Comparison of ENCODE assay signal across 8 mouse cellular contexts in genomic region chr2:155237276-155237675, GRCm38 (mm10). TPM values are rescaled to one million over a fixed set of nuclear protein-coding genes. Genes with fewer than 3 reads are reported as not detected.
DNase-seq lines count a peak whose midpoint lies in the region; TF ChIP-seq lines count a peak whose summit lies in the region.

No protein-coding gene starts in this region.

- H3K27me3 ChIP-seq in cerebellum, adult 2 months (ENCODE audit: control insufficient read depth, insufficient read depth, low read length) = no peaks in the 10 kb centered on the region
- no peaks in the 10 kb centered on the region for H3K27me3 ChIP-seq in limb, embryonic 10.5 days (ENCODE audit: low read depth, poor library complexity, severe bottlenecking)

- H3K9me3 ChIP-seq in limb, embryonic 10.5 days (replicated peaks) = no peaks in the 10 kb centered on the region

- 4% methylated on average over 4 of the region's 4 CpGs for WGBS in cerebellum, adult 2 months
- 30% methylated on average over 4 of the region's 4 CpGs for WGBS in limb, embryonic 10.5 days
- 2% methylated on average over 4 of the region's 4 CpGs for WGBS in olfactory bulb, adult 2 months

- peaks cover 10% of the 10 kb centered on the region for H3K4me1 ChIP-seq in cerebellum, adult 2 months (ENCODE audit: control insufficient read depth, insufficient read depth, low read length)
- H3K4me1 ChIP-seq in limb, embryonic 10.5 days = peaks cover 15% of the 10 kb centered on the region
- peaks cover 12% of the 10 kb centered on the region for H3K4me1 ChIP-seq in olfactory bulb, adult 2 months (ENCODE audit: control insufficient read depth, insufficient read depth, low read length)

- no peak for TF ChIP-seq POLR2A in cerebellum, adult 2 months (IDR thresholded peaks at IDR 0.05; ENCODE audit: borderline replicate concordance, insufficient read depth, low read length)
- TF ChIP-seq POLR2A in olfactory bulb, adult 2 months (IDR thresholded peaks at IDR 0.05; ENCODE audit: insufficient read depth, low read depth, low read length) = no peak

- DNase-seq in cerebellum, adult 2 months = peak in 1 of 2 experiments; percentile 19
- no peak for DNase-seq in cerebellum, postnatal 25 days
- peak; percentile 19 for DNase-seq in thymus, postnatal 0 days (ENCODE audit: low spot score)
- DNase-seq in thymus, postnatal 10 days (ENCODE audit: low spot score in 2 of 2) = no peak
- DNase-seq in limb, embryonic 10.5 days (ENCODE audit: low spot score) = peak; percentile 35
- no peak for DNase-seq in right cerebral cortex, adult 2 months (ENCODE audit: low spot score in 2 of 2)
- no peak for DNase-seq in layer of hippocampus, postnatal 36 days

- H3K36me3 ChIP-seq in limb, embryonic 10.5 days = peaks cover 15% of the 10 kb centered on the region

- H3K4me3 ChIP-seq in cerebellum, adult 2 months (replicated peaks; ENCODE audit: insufficient read depth, low read depth, low read length) = peak overlapping the region; percentile 92
- peak overlapping the region; percentile 94 for H3K4me3 ChIP-seq in limb, embryonic 10.5 days
- H3K4me3 ChIP-seq in olfactory bulb, adult 2 months (ENCODE audit: insufficient read depth, low read depth, low read length) = peak overlapping the region; percentile 78

- no peak for TF ChIP-seq CTCF in cerebellum, adult 2 months (IDR thresholded peaks at IDR 0.05; ENCODE audit: borderline replicate concordance, insufficient read depth, low read depth, low read length)
- TF ChIP-seq CTCF in olfactory bulb, adult 2 months (IDR thresholded peaks at IDR 0.05; ENCODE audit: insufficient read depth, low read depth, low read length) = no peak

- no peak overlapping the region for H3K27ac ChIP-seq in cerebellum, adult 2 months (ENCODE audit: insufficient read depth, low read length)
- peak overlapping the region; percentile 98 for H3K27ac ChIP-seq in limb, embryonic 10.5 days
- H3K27ac ChIP-seq in olfactory bulb, adult 2 months (ENCODE audit: insufficient read depth, low read depth, low read length) = no peak overlapping the region

RNA-seq across cellular contexts. Expression of gene Dynlrb1, which starts 0.9 kb away (rescaled TPM):
- 775 and 836 TPM in 2 replicates for polyA plus RNA-seq in cerebellum, adult 2 months (2012; rRNA removed)
- 410 and 468 TPM in 2 replicates for polyA plus RNA-seq in thymus, postnatal 0 days (2015; fragmentation: Nextera tagmentation; extraction: Ambion mirVana)
- polyA plus RNA-seq in limb, embryonic 10.5 days (2016; fragmentation: Nextera tagmentation; extraction: Ambion mirVana) = 452 and 454 TPM in 2 replicates
- not detected in 2 replicates for polyA plus RNA-seq in olfactory bulb, adult 2 months (2012; ENCODE audit: insufficient read depth, insufficient read length, low replicate concordance, missing spikeins)
- 100 to 1,000 TPM; 288 to 301 TPM for total RNA-seq in layer of hippocampus, postnatal 36 days (2021)

RNA-seq across cellular contexts. Expression of gene Map1lc3a, which starts 38.8 kb away (rescaled TPM):
- 407 and 443 TPM in 2 replicates for polyA plus RNA-seq in cerebellum, adult 2 months (2012; rRNA removed)
- 74.0 and 84.3 TPM in 2 replicates for polyA plus RNA-seq in thymus, postnatal 0 days (2015; fragmentation: Nextera tagmentation; extraction: Ambion mirVana)
- polyA plus RNA-seq in limb, embryonic 10.5 days (2016; fragmentation: Nextera tagmentation; extraction: Ambion mirVana) = 83.8 and 102 TPM in 2 replicates
- polyA plus RNA-seq in olfactory bulb, adult 2 months (2012; ENCODE audit: insufficient read depth, insufficient read length, low replicate concordance, missing spikeins) = not detected in 2 replicates
- 100 to 1,000 TPM; 229 to 254 TPM for total RNA-seq in layer of hippocampus, postnatal 36 days (2021)

Comparison
In these comparisons a context has a peak if more than half of its experiments do, and no peak if none do; other contexts are left out.
1. DNase-seq: peak in thymus, postnatal 0 days (single experiment) and limb, embryonic 10.5 days (single experiment); none in cerebellum, postnatal 25 days (0 of 2), thymus, postnatal 10 days (0 of 2), right cerebral cortex, adult 2 months (0 of 2) and layer of hippocampus, postnatal 36 days (0 of 2).
2. RNA of gene Map1lc3a, which starts 38.8 kb away (polyA plus RNA-seq): 407 to 443 TPM in cerebellum, adult 2 months, 83.8 to 102 TPM in limb, embryonic 10.5 days and 74.0 to 84.3 TPM in thymus, postnatal 0 days; not detected in olfactory bulb, adult 2 months; every median in the first group is over 10 times any median in the second.
3. Peak in every context shown above with its lines, with median percentiles within 50 percentile points of each other: H3K4me3 ChIP-seq.